Mouse (Mus musculus) cortical plate, adult 2 months (tissue): ENCODE results near the gene Suclg1.

Experiments used
- CTCF ChIP-seq: fragments of 200-500 bp; IDR thresholded peaks from 2 replicates; pipeline ENCODE4 v1.5.1; 2011; ENCODE audit warnings: mild to moderate bottlenecking, control low read depth, low read length; ENCODE audit not compliant: insufficient read depth; ENCODE audit errors: extremely low read depth
- POLR2A ChIP-seq: fragments of 200-500 bp; IDR thresholded peaks from 2 replicates; pipeline ENCODE4 v1.6.1; 2011; ENCODE audit warnings: mild to moderate bottlenecking, low read length, control low read depth; ENCODE audit not compliant: insufficient read depth; ENCODE audit errors: extremely low read depth

DNA sequence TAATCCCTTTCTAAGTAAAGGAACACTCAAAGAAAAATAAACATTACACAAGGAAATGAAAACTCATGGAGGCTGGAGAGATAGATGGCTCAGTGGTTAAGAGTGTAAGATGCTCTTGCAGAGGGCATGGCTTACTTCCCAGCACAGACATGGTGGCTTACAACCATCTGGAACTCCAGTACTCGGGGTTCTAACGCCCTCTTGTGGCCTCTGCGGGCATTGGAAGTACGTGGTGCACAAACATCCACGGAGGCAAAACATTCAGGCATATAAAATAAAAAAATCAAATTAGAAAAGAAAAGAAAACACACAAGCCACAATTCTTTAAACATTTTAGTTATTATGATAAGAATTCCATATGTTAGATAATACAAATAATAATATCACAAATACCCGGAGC lies 63.2 kb downstream of the Suclg1 start:
- no peak for TF ChIP-seq CTCF
- TF ChIP-seq POLR2A, result no peak
